Mouse (Mus musculus): ENCODE measurements around the gene Dpysl4.

Dpysl4 gene

GRCm38 (mm10) chr7:139100531-139101095, 14.8 kb downstream of the Dpysl4 start:
- DNase-seq (ENCODE audit: low read depth), result no peak

- no peak for DNase-seq (ENCODE audit: low read depth)
Observed at GRCm38 (mm10) chr7:139101286-139101804, 15.5 kb downstream of the Dpysl4 start.

- no peak for DNase-seq (ENCODE audit: low read depth)
Observed at GRCm38 (mm10) chr7:139101826-139102225, 16.0 kb downstream of the Dpysl4 start.

GRCm38 (mm10) chr7:139103960-139104381, 18.2 kb downstream of the Dpysl4 start:
- no peak for DNase-seq (ENCODE audit: low read depth)

- no peak for DNase-seq (ENCODE audit: low read depth)
Observed at GRCm38 (mm10) chr7:139105076-139105475, 19.3 kb downstream of the Dpysl4 start.

- DNase-seq (ENCODE audit: low read depth), result no peak
Observed at GRCm38 (mm10) chr7:139105705-139106104, 19.9 kb downstream of the Dpysl4 start.

- DNase-seq (ENCODE audit: low read depth), result no peak
Observed at GRCm38 (mm10) chr7:139107908-139108650, 22.3 kb downstream of the Dpysl4 start.

- peak; percentile 76 for DNase-seq (ENCODE audit: low read depth)
Observed at GRCm38 (mm10) chr7:139119152-139119774, 33.5 kb downstream of the Dpysl4 start.

GRCm38 (mm10) chr7:139119775-139120153, 34.0 kb downstream of the Dpysl4 start:
- no peak for DNase-seq (ENCODE audit: low read depth)

GRCm38 (mm10) chr7:139125881-139126280, 40.1 kb downstream of the Dpysl4 start:
- DNase-seq (ENCODE audit: low read depth), result no peak

GRCm38 (mm10) chr7:139126549-139126948, 40.7 kb downstream of the Dpysl4 start:
- no peak for DNase-seq (ENCODE audit: low read depth)

GRCm38 (mm10) chr7:139128994-139129393, 43.2 kb downstream of the Dpysl4 start:
- DNase-seq (ENCODE audit: low read depth), result peak; percentile 59

GRCm38 (mm10) chr7:139130361-139130760, 44.6 kb downstream of the Dpysl4 start:
- peak; percentile 55 for DNase-seq (ENCODE audit: low read depth)

GRCm38 (mm10) chr7:139131538-139131937, 45.7 kb downstream of the Dpysl4 start:
- DNase-seq (ENCODE audit: low read depth), result peak; percentile 22

- DNase-seq (ENCODE audit: low read depth), result no peak
Observed at GRCm38 (mm10) chr7:139133446-139133845, 47.6 kb downstream of the Dpysl4 start.

GRCm38 (mm10) chr7:139135236-139135635, 49.4 kb downstream of the Dpysl4 start:
- DNase-seq (ENCODE audit: low read depth), result no peak

GRCm38 (mm10) chr7:139136906-139137491, 51.2 kb downstream of the Dpysl4 start:
- DNase-seq (ENCODE audit: low read depth), result no peak

- DNase-seq (ENCODE audit: low read depth), result no peak
Observed at GRCm38 (mm10) chr7:139139921-139140461, 54.2 kb downstream of the Dpysl4 start.

GRCm38 (mm10) chr7:139143785-139144184, 58.0 kb downstream of the Dpysl4 start:
- DNase-seq (ENCODE audit: low read depth), result no peak

- DNase-seq (ENCODE audit: low read depth), result no peak
Observed at GRCm38 (mm10) chr7:139145891-139146290, 60.1 kb downstream of the Dpysl4 start.

- DNase-seq (ENCODE audit: low read depth), result no peak
Observed at GRCm38 (mm10) chr7:139147360-139147759, 61.6 kb downstream of the Dpysl4 start.

- DNase-seq (ENCODE audit: low read depth), result no peak
Observed at GRCm38 (mm10) chr7:139149373-139149772, 63.6 kb downstream of the Dpysl4 start.

Data from induced T-regulatory cell, adult 2 months (primary cell).